Mouse (Mus musculus) brain, embryonic 14.5 days (tissue): ENCODE measurements around the gene Supt4a.

ENCODE experiments used
- CTCF ChIP-seq: fragments of 200-500 bp; IDR thresholded peaks from 2 replicates; pipeline ENCODE4 v1.5.1; 2012; ENCODE audit warnings: inconsistent platforms, mild to moderate bottlenecking, moderate library complexity, borderline replicate concordance; ENCODE audit not compliant: insufficient read depth, insufficient read length; ENCODE audit errors: extremely low read depth
- POLR2A ChIP-seq: fragments of 200-500 bp; IDR thresholded peaks from 2 replicates; pipeline ENCODE4 v1.6.1; 2012; ENCODE audit warnings: mild to moderate bottlenecking, inconsistent platforms, borderline replicate concordance; ENCODE audit not compliant: poor library complexity, insufficient read depth, insufficient read length, severe bottlenecking; ENCODE audit errors: extremely low read depth

- TF ChIP-seq CTCF (no peak), POLR2A (no peak)
These were observed 31.4 kb downstream of the Supt4a start for GRCm38 (mm10) chr11:87768745-87769144.
